Mouse (Mus musculus) embryonic facial prominence, embryonic 12.5 days (tissue): Measurements from ENCODE around the gene Gdpd5. TPM values are rescaled to one million over a fixed set of nuclear protein-coding genes. Genes with fewer than 3 reads are reported as not detected.

Experiments
- ATAC-seq: fragments of 200-750 bp; cut with Nextera tagmentation; 2 replicates; pipeline ENCODE4 v1.8.0; 2017; ENCODE audit not compliant: insufficient number of reproducible peaks, insufficient read depth, low FRiP score, low TSS enrichment
- H3K27ac ChIP-seq: fragments of 300-500 bp; sonication (generic); 2 replicates; pipeline ENCODE4 v1.5.1; 2016; ENCODE audit warnings: mild to moderate bottlenecking
- H3K27me3 ChIP-seq: fragments of 300-500 bp; sonication (generic); 2 replicates; pipeline ENCODE4 v1.6.1; 2016; ENCODE audit warnings: mild to moderate bottlenecking, moderate library complexity
- H3K36me3 ChIP-seq: fragments of 300-500 bp; sonication (generic); 2 replicates; pipeline ENCODE4 v1.6.1; 2016; ENCODE audit warnings: mild to moderate bottlenecking
- H3K4me1 ChIP-seq: fragments of 300-500 bp; sonication (generic); 2 replicates; pipeline ENCODE4 v1.6.1; 2016
- H3K4me2 ChIP-seq: fragments of 300-500 bp; sonication (generic); replicated peaks from 2 replicates; pipeline ENCODE4 v1.6.1; 2016; ENCODE audit warnings: mild to moderate bottlenecking, moderate library complexity
- H3K4me3 ChIP-seq: fragments of 300-500 bp; sonication (generic); 2 replicates; pipeline ENCODE4 v1.5.1; 2016; ENCODE audit warnings: mild to moderate bottlenecking
- H3K9ac ChIP-seq: fragments of 300-500 bp; sonication (generic); 2 replicates; pipeline ENCODE4 v1.6.1; 2016; ENCODE audit warnings: mild to moderate bottlenecking, moderate library complexity
- H3K9me3 ChIP-seq: fragments of 300-500 bp; sonication (generic); 2 replicates; pipeline ENCODE4 v1.6.1; 2016; ENCODE audit warnings: mild to moderate bottlenecking, moderate library complexity
- WGBS: fragments of 180-500 bp; shearing (Covaris S2); methylation state at CpG from one replicate; pipeline ENCODE4 v1.1.7; 2016; 5-methylcytosine and 5-hydroxymethylcytosine counted together
- polyA plus RNA-seq: library from polyadenylated mRNA; unstranded; fragments of >200 nt; fragmentation: Nextera tagmentation; extraction: Ambion mirVana; gene quantifications from 2 replicates; pipeline ENCODE4 v1.2.1, GENCODE M21; 2016

Gdpd5 gene
- polyA plus RNA-seq, 1 experiment from 2014 or later, result 20.3 TPM

DNA sequence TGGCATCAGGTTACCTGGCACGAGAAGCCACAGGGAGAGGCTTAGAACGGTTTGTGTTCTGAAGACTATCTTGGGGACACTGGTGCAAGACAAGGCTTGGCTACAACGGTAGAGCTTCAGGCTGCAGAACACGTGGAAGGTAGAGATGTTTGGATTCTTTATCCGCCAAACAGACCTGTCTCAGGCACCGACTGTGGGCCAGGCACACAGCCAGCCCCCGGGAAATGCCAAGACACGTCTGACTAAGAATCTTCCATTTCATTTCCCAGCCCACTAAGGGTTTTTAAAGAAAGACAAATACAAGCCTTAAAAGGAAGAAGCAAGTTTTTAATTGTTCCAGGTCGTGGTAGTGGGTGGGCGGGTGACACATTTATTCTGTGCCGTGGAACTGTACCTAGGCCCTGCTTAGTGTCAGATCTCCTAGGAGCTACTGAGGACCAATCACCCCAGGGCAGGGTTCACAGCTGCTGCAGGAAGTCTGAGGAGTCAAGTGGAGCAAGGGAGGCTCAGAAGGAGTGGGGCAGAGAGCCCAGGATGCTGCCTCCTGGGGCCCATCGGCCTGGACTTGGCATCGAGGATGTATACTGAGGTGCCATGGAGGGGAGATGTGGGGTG, 12.6 kb downstream of the Gdpd5 start:
- Histone ChIP-seq H3K9me3 (no peaks in the 10 kb centered on the region), H3K27me3 (no peaks in the 10 kb centered on the region), H3K27ac (no peak overlapping the region), H3K9ac (no peak overlapping the region), H3K4me1 (peaks cover 44% of the 10 kb centered on the region), H3K36me3 (0 out of 2 replicates have a peak, but pooled peaks cover 2% of the 10 kb centered on the region), H3K4me3 (no peak overlapping the region), H3K4me2 (no peak overlapping the region)
- WGBS, result 80% methylated on average over 13 of the region's 13 CpGs
- ATAC-seq, result no peak

GRCm38 (mm10) chr7:99395385-99395784, 14.2 kb downstream of the Gdpd5 start:
- ATAC-seq, result no peak
- H3K27me3 ChIP-seq, result no peaks in the 10 kb centered on the region
- no peaks in the 10 kb centered on the region for H3K9me3 ChIP-seq
- H3K27ac ChIP-seq, result no peak overlapping the region
- 0 out of 2 replicates have a peak, but pooled peaks cover 2% of the 10 kb centered on the region for H3K36me3 ChIP-seq
- no peak overlapping the region for H3K4me2 ChIP-seq
- WGBS, result 71% methylated on average over 4 of the region's 4 CpGs
- peaks cover 36% of the 10 kb centered on the region for H3K4me1 ChIP-seq
- H3K9ac ChIP-seq, result no peak overlapping the region
- no peak overlapping the region for H3K4me3 ChIP-seq

- Histone ChIP-seq H3K4me3 (no peak overlapping the region), H3K27ac (no peak overlapping the region), H3K4me1 (peaks cover 32% of the 10 kb centered on the region), H3K4me2 (no peak overlapping the region), H3K36me3 (0 out of 2 replicates have a peak, but pooled peaks cover 2% of the 10 kb centered on the region), H3K27me3 (no peaks in the 10 kb centered on the region), H3K9me3 (no peaks in the 10 kb centered on the region), H3K9ac (no peak overlapping the region)
- ATAC-seq, result no peak
- 60% methylated on average over 11 of the region's 11 CpGs for WGBS
Observed at GRCm38 (mm10) chr7:99395908-99396616, 14.8 kb downstream of the Gdpd5 start.

DNA sequence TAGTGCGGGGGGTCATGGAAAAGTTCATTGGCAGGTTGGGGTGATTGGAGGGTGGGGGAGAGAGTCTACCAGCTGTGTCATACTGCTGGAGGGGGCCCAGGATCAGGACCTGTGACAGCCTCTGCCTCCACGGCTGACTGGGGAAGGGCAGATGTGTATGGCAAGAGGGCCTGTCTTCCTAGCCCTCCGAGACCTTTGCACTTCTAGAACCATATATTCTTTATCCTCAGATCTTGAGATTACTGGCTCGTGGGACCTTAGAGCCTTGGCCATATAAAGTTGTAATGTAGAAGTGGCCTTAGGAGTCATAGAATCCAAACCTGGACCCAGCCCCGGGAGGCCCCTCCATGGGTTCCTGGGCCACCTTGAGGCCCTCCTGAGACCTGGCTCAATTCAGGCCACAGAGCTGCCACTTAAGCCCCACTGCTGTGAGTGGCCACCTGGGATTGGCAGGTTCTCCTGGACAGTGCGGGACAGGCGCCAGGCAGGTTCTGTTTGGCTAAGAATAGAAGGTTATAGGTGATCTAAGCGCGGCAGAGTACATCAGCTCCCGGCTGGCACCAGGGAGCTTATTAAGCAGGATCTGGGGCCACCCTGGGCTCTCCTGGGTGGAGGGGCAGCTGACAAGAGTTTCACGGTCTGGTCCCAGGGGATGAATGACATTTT, 15.9 kb downstream of the Gdpd5 start:
- no peaks in the 10 kb centered on the region for H3K9me3 ChIP-seq
- H3K36me3 ChIP-seq, result 0 out of 2 replicates have a peak, but pooled peaks cover 2% of the 10 kb centered on the region
- no peak for ATAC-seq
- no peak overlapping the region for H3K9ac ChIP-seq
- no peak overlapping the region for H3K4me2 ChIP-seq
- H3K27me3 ChIP-seq, result no peaks in the 10 kb centered on the region
- H3K27ac ChIP-seq, result no peak overlapping the region
- WGBS, result 76% methylated on average over 11 of the region's 11 CpGs
- H3K4me1 ChIP-seq, result peaks cover 29% of the 10 kb centered on the region
- H3K4me3 ChIP-seq, result no peak overlapping the region

DNA sequence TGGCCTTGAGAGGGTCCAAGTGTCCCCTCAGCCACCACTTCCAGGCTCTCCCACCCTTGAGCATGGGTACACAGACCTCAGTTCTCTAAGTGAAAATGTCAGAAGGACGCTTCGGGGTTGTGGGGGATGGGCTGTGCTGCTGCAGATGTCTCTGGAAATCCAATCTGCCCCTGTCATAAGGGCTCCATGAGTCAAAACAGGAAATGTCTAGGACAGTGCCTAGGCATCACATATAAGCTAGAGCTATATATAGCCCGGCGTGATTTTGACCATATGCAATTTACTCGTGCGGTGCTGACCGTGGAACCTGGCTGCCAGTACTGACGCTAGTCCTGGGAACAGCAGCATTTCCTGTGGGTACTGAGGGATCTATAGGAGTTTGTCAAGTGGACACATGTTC, 20.2 kb downstream of the Gdpd5 start:
- Histone ChIP-seq H3K9me3 (no peaks in the 10 kb centered on the region), H3K9ac (no peak overlapping the region), H3K4me1 (peaks cover 15% of the 10 kb centered on the region), H3K4me3 (no peak overlapping the region), H3K4me2 (no peak overlapping the region), H3K36me3 (no peaks in the 10 kb centered on the region), H3K27ac (no peak overlapping the region), H3K27me3 (no peaks in the 10 kb centered on the region)
- WGBS, result 42% methylated on average over 8 of the region's 8 CpGs
- no peak for ATAC-seq

DNA sequence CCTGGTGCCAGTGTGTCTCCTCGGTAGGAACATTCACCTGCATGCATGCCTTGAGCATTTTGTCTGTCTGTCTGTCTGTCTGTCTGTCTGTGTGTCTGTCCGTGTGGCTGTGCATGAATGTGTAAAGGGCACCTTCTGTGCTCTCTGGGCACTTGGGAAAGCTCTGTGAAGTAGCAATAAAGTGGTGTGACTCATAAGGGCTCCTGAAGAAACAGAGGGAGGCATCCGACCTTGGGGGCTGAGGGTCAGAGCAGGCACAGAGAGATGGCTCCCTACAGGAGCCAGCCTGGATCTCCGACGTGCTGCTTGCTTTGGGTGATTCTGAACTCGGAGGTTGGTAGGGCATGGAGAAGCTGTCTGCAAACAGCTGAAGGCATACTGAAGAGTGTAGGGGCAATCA, 21.3 kb downstream of the Gdpd5 start:
- Histone ChIP-seq H3K4me1 (peaks cover 14% of the 10 kb centered on the region), H3K9me3 (no peaks in the 10 kb centered on the region), H3K4me2 (no peak overlapping the region), H3K36me3 (no peaks in the 10 kb centered on the region), H3K4me3 (no peak overlapping the region), H3K9ac (no peak overlapping the region), H3K27ac (no peak overlapping the region), H3K27me3 (no peaks in the 10 kb centered on the region)
- ATAC-seq, result no peak
- 75% methylated on average over 6 of the region's 6 CpGs for WGBS

- ATAC-seq, result no peak
- no peaks in the 10 kb centered on the region for H3K9me3 ChIP-seq
- 76% methylated on average over 7 of the region's 7 CpGs for WGBS
- H3K4me3 ChIP-seq, result no peak overlapping the region
- H3K27ac ChIP-seq, result no peak overlapping the region
- H3K4me1 ChIP-seq, result peaks cover 14% of the 10 kb centered on the region
- H3K9ac ChIP-seq, result no peak overlapping the region
- no peaks in the 10 kb centered on the region for H3K36me3 ChIP-seq
- H3K27me3 ChIP-seq, result no peaks in the 10 kb centered on the region
- H3K4me2 ChIP-seq, result no peak overlapping the region
Observed at GRCm38 (mm10) chr7:99403254-99403653, 22.0 kb downstream of the Gdpd5 start.

GRCm38 (mm10) chr7:99404031-99404735, 23.0 kb downstream of the Gdpd5 start:
- Histone ChIP-seq H3K27ac (no peak overlapping the region), H3K9ac (no peak overlapping the region), H3K9me3 (no peaks in the 10 kb centered on the region), H3K4me2 (no peak overlapping the region), H3K27me3 (no peaks in the 10 kb centered on the region), H3K4me3 (no peak overlapping the region), H3K4me1 (peaks cover 14% of the 10 kb centered on the region), H3K36me3 (no peaks in the 10 kb centered on the region)
- 71% methylated on average over 12 of the region's 12 CpGs for WGBS
- ATAC-seq, result no peak

DNA sequence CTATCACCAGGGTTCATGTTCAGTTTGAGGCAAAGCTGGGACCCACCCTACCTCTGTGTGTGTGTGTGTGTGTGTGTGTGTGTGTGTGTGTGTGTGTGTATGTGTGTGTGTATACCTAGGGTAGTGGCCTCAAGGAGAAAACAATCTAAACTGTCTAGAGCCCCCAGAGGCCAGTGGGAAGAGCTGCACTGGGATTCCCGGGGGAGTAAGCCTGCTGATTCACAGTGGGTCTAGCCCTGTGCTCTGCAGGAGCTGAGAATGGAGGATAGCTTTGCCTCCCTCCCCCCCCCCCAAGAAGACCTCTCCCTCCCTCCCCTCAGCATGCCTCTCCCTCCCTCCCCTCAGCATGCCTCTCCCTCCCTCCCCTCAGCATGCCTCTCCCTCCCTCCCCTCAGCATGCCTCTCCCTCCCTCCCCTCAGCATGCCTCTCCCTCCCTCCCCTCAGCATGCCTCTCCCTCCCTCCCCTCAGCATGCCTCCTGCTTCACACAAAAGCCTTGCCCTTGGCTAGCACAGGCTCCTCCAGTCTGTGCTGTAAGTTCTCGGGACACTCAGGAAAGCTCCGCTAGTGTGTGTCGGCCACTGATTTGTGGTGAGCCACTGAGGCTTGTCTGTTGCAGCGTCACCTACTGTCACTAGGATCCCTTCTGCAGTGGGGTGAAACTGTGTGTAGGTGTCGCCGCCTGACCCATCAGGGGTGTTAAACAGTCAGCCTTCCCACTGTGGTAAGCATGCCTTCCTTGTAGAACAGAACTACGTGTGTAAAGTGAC, 24.4 kb downstream of the Gdpd5 start:
- 0 out of 2 replicates have a peak overlapping the region, but pooled peaks have one; percentile 30 for H3K9ac ChIP-seq
- H3K4me3 ChIP-seq, result no peak overlapping the region
- H3K27me3 ChIP-seq, result no peaks in the 10 kb centered on the region
- no peak overlapping the region for H3K4me2 ChIP-seq
- H3K36me3 ChIP-seq, result no peaks in the 10 kb centered on the region
- no peak overlapping the region for H3K27ac ChIP-seq
- peak; percentile 30 for ATAC-seq
- 31% methylated on average over 8 of the region's 8 CpGs for WGBS
- peaks cover 18% of the 10 kb centered on the region for H3K4me1 ChIP-seq
- no peaks in the 10 kb centered on the region for H3K9me3 ChIP-seq

DNA sequence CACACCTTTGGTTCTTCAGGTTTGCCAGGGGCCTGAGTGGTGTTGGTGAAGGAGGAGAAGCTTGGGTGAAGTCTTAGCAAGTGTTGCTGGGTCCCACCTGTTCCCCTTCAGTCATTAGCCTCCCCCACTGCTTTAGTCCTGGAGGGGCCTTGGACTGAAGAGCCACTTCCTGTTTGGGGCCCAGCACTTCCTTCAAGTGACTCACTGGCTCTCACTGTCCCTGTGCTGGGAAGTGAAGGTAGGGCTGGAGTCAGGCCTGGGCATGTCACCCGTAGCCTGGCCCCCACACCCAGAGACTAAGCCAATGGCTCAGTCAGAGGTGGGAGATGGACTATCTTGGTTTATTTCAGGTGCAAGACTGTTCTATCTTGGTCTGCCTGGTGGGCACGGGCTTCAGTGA, 26.4 kb downstream of the Gdpd5 start:
- Histone ChIP-seq H3K4me1 (peaks cover 7% of the 10 kb centered on the region; the same call in 1 of the 2 replicates), H3K27me3 (no peaks in the 10 kb centered on the region), H3K27ac (no peak overlapping the region), H3K9ac (no peak overlapping the region), H3K36me3 (0 out of 2 replicates have a peak, but pooled peaks cover 2% of the 10 kb centered on the region), H3K4me3 (no peak overlapping the region), H3K9me3 (no peaks in the 10 kb centered on the region), H3K4me2 (no peak overlapping the region)
- ATAC-seq, result no peak
- whole genome bisulfite sequencing, result 81% methylated on average over 2 of the region's 2 CpGs
